Mouse (Mus musculus) liver, embryonic 16.5 days (tissue): Measurements from ENCODE around the gene Xrra1. TPM values are rescaled to one million over a fixed set of nuclear protein-coding genes. Genes with fewer than 3 reads are reported as not detected.
"Not testable (repeated sequence)": the region's sequence is repeated elsewhere in the genome, so short reads cannot be mapped to it uniquely, and the experiment has no call there.

Source experiments
- ATAC-seq: fragments of 200-750 bp; cut with Nextera tagmentation; 2 replicates; pipeline ENCODE4 v1.8.0; 2017; ENCODE audit warnings: low read depth, mild to moderate bottlenecking, moderate number of reproducible peaks, moderate library complexity
- H3K27ac ChIP-seq: fragments of 300-500 bp; sonication (generic); 2 replicates; pipeline ENCODE4 v1.5.1; 2014; ENCODE audit warnings: mild to moderate bottlenecking, low read length
- H3K27me3 ChIP-seq: fragments of 300-500 bp; sonication (generic); 2 replicates; pipeline ENCODE4 v1.6.1; 2014; ENCODE audit warnings: low read depth, low read length, mixed read lengths; ENCODE audit not compliant: control insufficient read depth, insufficient read depth
- H3K36me3 ChIP-seq: fragments of 300-500 bp; sonication (generic); 2 replicates; pipeline ENCODE4 v1.6.1; 2014; ENCODE audit warnings: mild to moderate bottlenecking; ENCODE audit not compliant: control insufficient read depth, insufficient read depth
- H3K4me1 ChIP-seq: fragments of 300-500 bp; sonication (generic); 2 replicates; pipeline ENCODE4 v1.6.1; 2014; ENCODE audit warnings: low read depth, low read length, mixed read lengths; ENCODE audit not compliant: control insufficient read depth
- H3K4me2 ChIP-seq: fragments of 300-500 bp; sonication (generic); 2 replicates; pipeline ENCODE4 v1.6.1; 2014; ENCODE audit warnings: low read depth, low read length, mixed read lengths
- H3K4me3 ChIP-seq: fragments of 300-500 bp; sonication (generic); 2 replicates; pipeline ENCODE4 v1.5.1; 2014; ENCODE audit warnings: low read depth, mild to moderate bottlenecking, low read length
- H3K9ac ChIP-seq: fragments of 300-500 bp; sonication (generic); 2 replicates; pipeline ENCODE4 v1.6.1; 2014; ENCODE audit warnings: low read depth, low read length
- H3K9me3 ChIP-seq: fragments of 300-500 bp; sonication (generic); replicated peaks from 2 replicates; pipeline ENCODE4 v1.6.1; 2016; ENCODE audit warnings: low read length; ENCODE audit not compliant: control insufficient read depth
- WGBS: fragments of 180-500 bp; shearing (Covaris S2); extraction: QIAGEN DNeasy Blood & Tissue Kit; methylation state at CpG from one replicate; pipeline ENCODE4 v1.1.7; 2014; ENCODE audit not compliant: insufficient replicate concordance; 5-methylcytosine and 5-hydroxymethylcytosine counted together
- polyA plus RNA-seq: library from polyadenylated mRNA; unstranded; fragments of >200 nt; fragmentation: Nextera tagmentation; extraction: Ambion mirVana; gene quantifications from 2 replicates; pipeline ENCODE4 v1.2.1, GENCODE M21; 2015

Xrra1 gene
- polyA plus RNA-seq, 1 experiment from 2014 or later, result not detected

- no peak overlapping the region for H3K27ac ChIP-seq
- no peaks in the 10 kb centered on the region for H3K9me3 ChIP-seq
- no peak overlapping the region for H3K9ac ChIP-seq
- H3K4me3 ChIP-seq, result no peak overlapping the region
- no peaks in the 10 kb centered on the region for H3K4me1 ChIP-seq
- peaks cover 19% of the 10 kb centered on the region for H3K36me3 ChIP-seq
- no peaks in the 10 kb centered on the region for H3K27me3 ChIP-seq
- WGBS, result 92% methylated on average over 3 of the region's 3 CpGs
- no peak for ATAC-seq
- H3K4me2 ChIP-seq, result no peak overlapping the region
These were observed 85.6 kb downstream of the Xrra1 start for GRCm38 (mm10) chr7:99944520-99944919.

DNA sequence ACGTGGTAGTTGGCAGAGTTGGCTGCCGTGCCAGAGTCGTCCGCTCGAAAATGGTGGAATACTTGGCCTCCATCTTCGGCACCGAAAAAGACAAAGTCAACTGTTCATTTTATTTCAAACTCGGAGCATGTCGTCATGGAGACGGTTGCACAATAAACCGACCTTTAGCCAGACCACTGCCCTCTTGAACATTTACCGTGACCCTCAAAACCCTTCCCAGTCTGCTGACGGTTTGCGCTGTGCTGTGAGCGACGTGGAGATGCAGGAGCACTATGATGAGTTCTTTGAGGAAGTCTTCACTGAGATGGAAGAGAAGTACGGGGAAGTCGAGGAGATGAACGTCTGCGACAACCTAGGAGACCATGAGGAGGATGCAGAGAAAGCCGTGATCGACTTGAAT lies 86.1 kb downstream of the Xrra1 start:
- not testable (repeated sequence) for H3K4me3 ChIP-seq, H3K4me1 ChIP-seq, H3K27me3 ChIP-seq, ATAC-seq, H3K4me2 ChIP-seq, H3K27ac ChIP-seq, H3K9ac ChIP-seq, H3K9me3 ChIP-seq
- 83% methylated on average over 22 of the region's 22 CpGs for WGBS
- H3K36me3 ChIP-seq, result peaks cover 19% of the 10 kb centered on the region

GRCm38 (mm10) chr7:99945939-99946338 lies 87.0 kb downstream of the Xrra1 start:
- H3K4me3 ChIP-seq, result no peak overlapping the region
- no peak for ATAC-seq
- H3K36me3 ChIP-seq, result peaks cover 15% of the 10 kb centered on the region
- no peak overlapping the region for H3K27ac ChIP-seq
- no peaks in the 10 kb centered on the region for H3K9me3 ChIP-seq
- 76% methylated on average over 3 of the region's 3 CpGs for WGBS
- H3K27me3 ChIP-seq, result no peaks in the 10 kb centered on the region
- H3K4me1 ChIP-seq, result no peaks in the 10 kb centered on the region
- no peak overlapping the region for H3K9ac ChIP-seq
- no peak overlapping the region for H3K4me2 ChIP-seq

DNA sequence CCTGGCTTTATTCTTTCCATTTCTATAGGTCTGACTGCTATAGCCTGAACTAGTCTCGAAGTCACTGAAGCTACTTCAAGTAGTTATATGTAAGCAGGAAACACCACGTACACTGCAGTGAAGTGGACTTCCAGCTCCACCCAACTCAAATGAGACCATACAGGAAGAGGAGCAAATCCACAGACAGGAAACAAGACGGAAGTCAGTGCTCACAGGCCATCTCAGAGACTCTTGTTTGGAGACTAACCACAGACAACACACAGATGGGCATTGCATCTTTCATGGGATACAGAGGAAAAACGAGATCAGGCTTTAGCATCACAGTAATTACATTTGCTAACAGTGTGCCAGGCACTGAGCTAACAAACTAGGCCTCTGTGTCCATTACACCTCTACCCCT lies 87.4 kb downstream of the Xrra1 start:
- Histone ChIP-seq H3K4me3 (no peak overlapping the region), H3K27ac (no peak overlapping the region), H3K36me3 (peaks cover 15% of the 10 kb centered on the region), H3K27me3 (no peaks in the 10 kb centered on the region), H3K4me1 (no peaks in the 10 kb centered on the region), H3K9me3 (no peaks in the 10 kb centered on the region), H3K4me2 (no peak overlapping the region), H3K9ac (no peak overlapping the region)
- WGBS, result 44% methylated on average over 4 of the region's 4 CpGs
- ATAC-seq, result no peak

- H3K36me3 ChIP-seq, result peaks cover 15% of the 10 kb centered on the region
- no peaks in the 10 kb centered on the region for H3K27me3 ChIP-seq
These were observed 88.4 kb downstream of the Xrra1 start for GRCm38 (mm10) chr7:99947329-99947728.

GRCm38 (mm10) chr7:99953442-99954098 lies 94.7 kb downstream of the Xrra1 start:
- WGBS, result 75% methylated on average over 6 of the region's 6 CpGs
- Histone ChIP-seq H3K27ac (no peak overlapping the region), H3K9ac (no peak overlapping the region), H3K4me2 (no peak overlapping the region), H3K9me3 (no peaks in the 10 kb centered on the region), H3K27me3 (no peaks in the 10 kb centered on the region), H3K4me3 (no peak overlapping the region), H3K36me3 (no peaks in the 10 kb centered on the region; the same call in 1 of the 2 replicates), H3K4me1 (no peaks in the 10 kb centered on the region)
- ATAC-seq, result no peak

More at GRCm38 (mm10) chr7:99947329-99947728, 88.4 kb downstream of the Xrra1 start:
- 57% methylated on average over 9 of the region's 9 CpGs for WGBS
- H3K9me3 ChIP-seq, result no peaks in the 10 kb centered on the region
- no peak overlapping the region for H3K4me3 ChIP-seq
- H3K4me1 ChIP-seq, result no peaks in the 10 kb centered on the region
- H3K4me2 ChIP-seq, result no peak overlapping the region
- no peak for ATAC-seq
- no peak overlapping the region for H3K27ac ChIP-seq
- H3K9ac ChIP-seq, result no peak overlapping the region

DNA sequence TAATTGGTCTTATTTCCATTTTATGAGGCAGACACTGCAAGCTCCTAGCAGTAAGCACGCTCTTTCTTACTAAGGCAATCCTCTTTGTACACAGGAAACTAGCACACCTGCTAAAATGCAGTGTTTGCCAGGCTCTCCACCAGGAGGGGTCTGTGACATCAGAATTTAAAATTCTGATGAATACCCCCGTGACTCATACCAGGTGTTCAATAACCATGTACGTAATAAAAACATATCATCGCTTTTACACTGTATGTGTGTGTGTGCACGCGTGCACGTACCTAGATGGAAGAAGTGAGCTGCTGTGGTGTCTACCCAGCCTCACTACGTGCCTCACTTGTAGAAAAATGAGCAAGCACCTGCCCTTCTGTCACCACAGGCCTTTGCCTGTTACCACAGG lies 95.3 kb downstream of the Xrra1 start:
- 86% methylated on average over 8 of the region's 8 CpGs for WGBS
- ATAC-seq, result no peak
- H3K36me3 ChIP-seq, result no peaks in the 10 kb centered on the region; the same call in 1 of the 2 replicates
- no peak overlapping the region for H3K9ac ChIP-seq
- H3K4me2 ChIP-seq, result no peak overlapping the region
- no peak overlapping the region for H3K4me3 ChIP-seq
- H3K27ac ChIP-seq, result no peak overlapping the region
- no peaks in the 10 kb centered on the region for H3K27me3 ChIP-seq
- H3K9me3 ChIP-seq, result no peaks in the 10 kb centered on the region
- H3K4me1 ChIP-seq, result no peaks in the 10 kb centered on the region

GRCm38 (mm10) chr7:99956095-99956494 lies 97.2 kb downstream of the Xrra1 start:
- H3K4me1 ChIP-seq, result no peaks in the 10 kb centered on the region
- whole genome bisulfite sequencing, result 79% methylated on average over 7 of the region's 7 CpGs
- no peak for ATAC-seq
- H3K9ac ChIP-seq, result no peak overlapping the region
- no peaks in the 10 kb centered on the region; the same call in 1 of the 2 replicates for H3K36me3 ChIP-seq
- H3K27me3 ChIP-seq, result no peaks in the 10 kb centered on the region
- no peak overlapping the region for H3K4me2 ChIP-seq
- H3K4me3 ChIP-seq, result no peak overlapping the region
- H3K27ac ChIP-seq, result no peak overlapping the region
- no peaks in the 10 kb centered on the region for H3K9me3 ChIP-seq

GRCm38 (mm10) chr7:99957226-99957965 lies 98.5 kb downstream of the Xrra1 start:
- no peak overlapping the region for H3K4me3 ChIP-seq
- no peak for ATAC-seq
- no peak overlapping the region for H3K4me2 ChIP-seq
- WGBS, result 55% methylated on average over 12 of the region's 12 CpGs
- no peaks in the 10 kb centered on the region for H3K27me3 ChIP-seq
- H3K9me3 ChIP-seq, result no peaks in the 10 kb centered on the region
- H3K9ac ChIP-seq, result no peak overlapping the region
- H3K27ac ChIP-seq, result no peak overlapping the region
- peaks cover 10% of the 10 kb centered on the region for H3K4me1 ChIP-seq
- H3K36me3 ChIP-seq, result no peaks in the 10 kb centered on the region; the same call in 1 of the 2 replicates
